Mouse (Mus musculus) testis, adult 2 months (tissue): ENCODE data around the gene Gm13090.

Source experiments
- CTCF ChIP-seq: fragments of 200-500 bp; IDR thresholded peaks from 2 replicates; pipeline ENCODE4 v1.5.1; 2012; ENCODE audit warnings: low read depth, mild to moderate bottlenecking, inconsistent platforms, low read length, moderate library complexity; ENCODE audit not compliant: control insufficient read depth, insufficient read depth, insufficient replicate concordance
- POLR2A ChIP-seq: fragments of 200-500 bp; IDR thresholded peaks from 2 replicates; pipeline ENCODE4 v1.6.1; 2012; ENCODE audit warnings: low read depth, mild to moderate bottlenecking, inconsistent platforms, low read length, moderate library complexity; ENCODE audit not compliant: control insufficient read depth

GRCm38 (mm10) chr4:151138135-151138534 is 48.8 kb downstream of the Gm13090 start:
- TF ChIP-seq CTCF (no peak), POLR2A (no peak)
